Mouse (Mus musculus) kidney, embryonic 15.5 days (tissue): ENCODE data around the gene Prickle2. TPM values are rescaled to one million over a fixed set of nuclear protein-coding genes. Genes with fewer than 3 reads are reported as not detected.

Experiments used
- ATAC-seq: fragments of 200-750 bp; cut with Nextera tagmentation; replicated peaks from 2 replicates; pipeline ENCODE4 v1.8.0; 2017; ENCODE audit warnings: moderate TSS enrichment; ENCODE audit not compliant: low FRiP score
- H3K27ac ChIP-seq: fragments of 300-500 bp; sonication (generic); 2 replicates; pipeline ENCODE4 v1.5.1; 2015; ENCODE audit warnings: mild to moderate bottlenecking, inconsistent platforms
- H3K27me3 ChIP-seq: fragments of 300-500 bp; sonication (generic); 2 replicates; pipeline ENCODE4 v1.6.1; 2015; ENCODE audit warnings: inconsistent platforms
- H3K36me3 ChIP-seq: fragments of 300-500 bp; sonication (generic); 2 replicates; pipeline ENCODE4 v1.6.1; 2015; ENCODE audit warnings: inconsistent platforms
- H3K4me1 ChIP-seq: fragments of 300-500 bp; sonication (generic); 2 replicates; pipeline ENCODE4 v1.6.1; 2015; ENCODE audit warnings: inconsistent platforms
- H3K4me2 ChIP-seq: fragments of 300-500 bp; sonication (generic); 2 replicates; pipeline ENCODE4 v1.6.1; 2015; ENCODE audit warnings: moderate library complexity, mild to moderate bottlenecking, inconsistent platforms
- H3K4me3 ChIP-seq: fragments of 300-500 bp; sonication (generic); replicated peaks from 2 replicates; pipeline ENCODE4 v1.5.1; 2015; ENCODE audit warnings: mild to moderate bottlenecking, inconsistent platforms
- H3K9ac ChIP-seq: fragments of 300-500 bp; sonication (generic); 2 replicates; pipeline ENCODE4 v1.6.1; 2015; ENCODE audit warnings: mild to moderate bottlenecking, inconsistent platforms
- H3K9me3 ChIP-seq: fragments of 300-500 bp; sonication (generic); replicated peaks from 2 replicates; pipeline ENCODE4 v1.6.1; 2016; ENCODE audit warnings: inconsistent platforms
- WGBS: fragments of 180-500 bp; shearing (Covaris S2); methylation state at CpG from one replicate; pipeline ENCODE4 v1.1.7; 2015; ENCODE audit warnings: mixed read lengths; 5-methylcytosine and 5-hydroxymethylcytosine counted together
- polyA plus RNA-seq: library from polyadenylated mRNA; unstranded; fragments of >200 nt; fragmentation: Nextera tagmentation; extraction: Ambion mirVana; gene quantifications from 2 replicates; pipeline ENCODE4 v1.2.1, GENCODE M21; 2015

Gene Prickle2
- polyA plus RNA-seq, 1 experiment from 2014 or later: 7.6 TPM

GRCm38 (mm10) chr6:92532896-92533295 is 173.1 kb downstream of the Prickle2 start:
- H3K4me2 ChIP-seq: peak overlapping the region; percentile 75
- H3K4me3 ChIP-seq: peak overlapping the region; percentile 57
- H3K9ac ChIP-seq: no peak overlapping the region; the same call in 1 of the 2 replicates
- peaks cover 22% of the 10 kb centered on the region for H3K4me1 ChIP-seq
- WGBS: 14% methylated on average over 3 of the region's 3 CpGs
- H3K27ac ChIP-seq: peak overlapping the region; percentile 61; the same call in 1 of the 2 replicates
- H3K27me3 ChIP-seq: no peaks in the 10 kb centered on the region
- H3K36me3 ChIP-seq: no peaks in the 10 kb centered on the region
- no peaks in the 10 kb centered on the region for H3K9me3 ChIP-seq
- no peak for ATAC-seq

- 47% methylated on average over 6 of the region's 6 CpGs for WGBS
Measured at GRCm38 (mm10) chr6:92532331-92532730, 173.6 kb downstream of the Prickle2 start.

GRCm38 (mm10) chr6:92526212-92526611 is 179.7 kb downstream of the Prickle2 start:
- WGBS: 31% methylated on average over 3 of the region's 3 CpGs
- H3K27ac ChIP-seq: no peak overlapping the region

More at GRCm38 (mm10) chr6:92532331-92532730, 173.6 kb downstream of the Prickle2 start:
- H3K27ac ChIP-seq: no peak overlapping the region
- peaks cover 25% of the 10 kb centered on the region for H3K4me1 ChIP-seq
- H3K4me2 ChIP-seq: peak overlapping the region; percentile 75
- no peak for ATAC-seq
- H3K9ac ChIP-seq: no peak overlapping the region
- no peaks in the 10 kb centered on the region for H3K27me3 ChIP-seq
- H3K4me3 ChIP-seq: peak overlapping the region; percentile 57
- H3K9me3 ChIP-seq: no peaks in the 10 kb centered on the region
- no peaks in the 10 kb centered on the region for H3K36me3 ChIP-seq

GRCm38 (mm10) chr6:92525646-92526045 is 180.3 kb downstream of the Prickle2 start:
- 89% methylated on average over 2 of the region's 2 CpGs for WGBS
- no peak for ATAC-seq
- no peak overlapping the region for H3K27ac ChIP-seq

More at GRCm38 (mm10) chr6:92526212-92526611, 179.7 kb downstream of the Prickle2 start:
- ATAC-seq: no peak; the same call in 1 of the 2 replicates
- Histone ChIP-seq H3K27me3 (no peaks in the 10 kb centered on the region), H3K4me1 (peaks cover 17% of the 10 kb centered on the region), H3K9me3 (no peaks in the 10 kb centered on the region), H3K36me3 (no peaks in the 10 kb centered on the region), H3K9ac (no peak overlapping the region), H3K4me2 (no peak overlapping the region), H3K4me3 (no peak overlapping the region)

GRCm38 (mm10) chr6:92521526-92522075 is 184.4 kb downstream of the Prickle2 start:
- no peaks in the 10 kb centered on the region for H3K9me3 ChIP-seq
- no peaks in the 10 kb centered on the region for H3K36me3 ChIP-seq
- no peak overlapping the region for H3K27ac ChIP-seq
- H3K27me3 ChIP-seq: no peaks in the 10 kb centered on the region
- no peak for ATAC-seq
- peaks cover 32% of the 10 kb centered on the region for H3K4me1 ChIP-seq
- no peak overlapping the region for H3K4me3 ChIP-seq
- WGBS: 75% methylated on average over 7 of the region's 7 CpGs
- no peak overlapping the region for H3K9ac ChIP-seq
- H3K4me2 ChIP-seq: no peak overlapping the region

More at GRCm38 (mm10) chr6:92525646-92526045, 180.3 kb downstream of the Prickle2 start:
- no peaks in the 10 kb centered on the region for H3K36me3 ChIP-seq
- H3K27me3 ChIP-seq: no peaks in the 10 kb centered on the region
- no peak overlapping the region for H3K9ac ChIP-seq
- H3K4me3 ChIP-seq: no peak overlapping the region
- peaks cover 17% of the 10 kb centered on the region for H3K4me1 ChIP-seq
- H3K4me2 ChIP-seq: no peak overlapping the region
- no peaks in the 10 kb centered on the region for H3K9me3 ChIP-seq

GRCm38 (mm10) chr6:92520088-92520875 is 185.7 kb downstream of the Prickle2 start:
- ATAC-seq: no peak
- Histone ChIP-seq H3K27ac (no peak overlapping the region), H3K9ac (no peak overlapping the region), H3K4me1 (peaks cover 26% of the 10 kb centered on the region), H3K9me3 (no peaks in the 10 kb centered on the region), H3K4me3 (no peak overlapping the region), H3K36me3 (no peaks in the 10 kb centered on the region), H3K27me3 (no peaks in the 10 kb centered on the region), H3K4me2 (no peak overlapping the region)
- WGBS: 60% methylated on average over 5 of the region's 5 CpGs

GRCm38 (mm10) chr6:92518438-92518968 is 187.5 kb downstream of the Prickle2 start:
- Histone ChIP-seq H3K27me3 (no peaks in the 10 kb centered on the region), H3K9me3 (no peaks in the 10 kb centered on the region), H3K27ac (peak overlapping the region; percentile 76), H3K4me1 (peaks cover 26% of the 10 kb centered on the region), H3K4me3 (no peak overlapping the region), H3K36me3 (no peaks in the 10 kb centered on the region), H3K9ac (no peak overlapping the region), H3K4me2 (no peak overlapping the region)
- ATAC-seq: no peak
- 65% methylated on average over 6 of the region's 6 CpGs for WGBS

- Histone ChIP-seq H3K9me3 (no peaks in the 10 kb centered on the region), H3K4me3 (no peak overlapping the region), H3K27me3 (no peaks in the 10 kb centered on the region), H3K4me2 (no peak overlapping the region), H3K4me1 (peaks cover 26% of the 10 kb centered on the region), H3K27ac (peak overlapping the region; percentile 76), H3K36me3 (no peaks in the 10 kb centered on the region), H3K9ac (no peak overlapping the region)
- 44% methylated on average over 2 of the region's 2 CpGs for WGBS
- peak; percentile 66; the same call in 1 of the 2 replicates for ATAC-seq
Measured at GRCm38 (mm10) chr6:92517002-92517401, 189.0 kb downstream of the Prickle2 start.

- Histone ChIP-seq H3K4me1 (peaks cover 6% of the 10 kb centered on the region), H3K27ac (no peak overlapping the region), H3K27me3 (no peaks in the 10 kb centered on the region), H3K9me3 (no peaks in the 10 kb centered on the region), H3K4me2 (no peak overlapping the region), H3K36me3 (no peaks in the 10 kb centered on the region), H3K4me3 (no peak overlapping the region), H3K9ac (no peak overlapping the region)
- ATAC-seq: no peak
- WGBS: 93% methylated on average over 1 of the region's 1 CpGs
Measured at GRCm38 (mm10) chr6:92512001-92512400, 194.0 kb downstream of the Prickle2 start.

- H3K4me3 ChIP-seq: no peak overlapping the region
- no peak for ATAC-seq
- no peaks in the 10 kb centered on the region for H3K9me3 ChIP-seq
- no peak overlapping the region for H3K4me2 ChIP-seq
- H3K9ac ChIP-seq: no peak overlapping the region
- no peaks in the 10 kb centered on the region for H3K36me3 ChIP-seq
- H3K27ac ChIP-seq: no peak overlapping the region
- 54% methylated on average over 2 of the region's 2 CpGs for WGBS
- no peaks in the 10 kb centered on the region for H3K27me3 ChIP-seq
- H3K4me1 ChIP-seq: peaks cover 3% of the 10 kb centered on the region; the same call in 1 of the 2 replicates
Measured at GRCm38 (mm10) chr6:92509712-92510111, 196.2 kb downstream of the Prickle2 start.

- no peak overlapping the region for H3K4me3 ChIP-seq
- no peak overlapping the region for H3K27ac ChIP-seq
- 74% methylated on average over 3 of the region's 3 CpGs for WGBS
- H3K4me1 ChIP-seq: peaks cover 3% of the 10 kb centered on the region; the same call in 1 of the 2 replicates
- H3K4me2 ChIP-seq: no peak overlapping the region
- no peak overlapping the region for H3K9ac ChIP-seq
- H3K9me3 ChIP-seq: no peaks in the 10 kb centered on the region
- no peaks in the 10 kb centered on the region for H3K36me3 ChIP-seq
- no peaks in the 10 kb centered on the region for H3K27me3 ChIP-seq
- no peak for ATAC-seq
Measured at GRCm38 (mm10) chr6:92506276-92506675, 199.7 kb downstream of the Prickle2 start.

GRCm38 (mm10) chr6:92499449-92499848 is 206.5 kb downstream of the Prickle2 start:
- H3K9ac ChIP-seq: no peak overlapping the region
- ATAC-seq: no peak

More at GRCm38 (mm10) chr6:92499449-92499848, 206.5 kb downstream of the Prickle2 start:
- no peaks in the 10 kb centered on the region for H3K27me3 ChIP-seq
- H3K4me1 ChIP-seq: peaks cover 20% of the 10 kb centered on the region; the same call in 1 of the 2 replicates
- WGBS: 64% methylated on average over 4 of the region's 4 CpGs
- H3K36me3 ChIP-seq: no peaks in the 10 kb centered on the region
- no peak overlapping the region for H3K27ac ChIP-seq
- no peak overlapping the region for H3K4me3 ChIP-seq
- H3K4me2 ChIP-seq: no peak overlapping the region
- H3K9me3 ChIP-seq: no peaks in the 10 kb centered on the region
